In the genomic region with DNA sequence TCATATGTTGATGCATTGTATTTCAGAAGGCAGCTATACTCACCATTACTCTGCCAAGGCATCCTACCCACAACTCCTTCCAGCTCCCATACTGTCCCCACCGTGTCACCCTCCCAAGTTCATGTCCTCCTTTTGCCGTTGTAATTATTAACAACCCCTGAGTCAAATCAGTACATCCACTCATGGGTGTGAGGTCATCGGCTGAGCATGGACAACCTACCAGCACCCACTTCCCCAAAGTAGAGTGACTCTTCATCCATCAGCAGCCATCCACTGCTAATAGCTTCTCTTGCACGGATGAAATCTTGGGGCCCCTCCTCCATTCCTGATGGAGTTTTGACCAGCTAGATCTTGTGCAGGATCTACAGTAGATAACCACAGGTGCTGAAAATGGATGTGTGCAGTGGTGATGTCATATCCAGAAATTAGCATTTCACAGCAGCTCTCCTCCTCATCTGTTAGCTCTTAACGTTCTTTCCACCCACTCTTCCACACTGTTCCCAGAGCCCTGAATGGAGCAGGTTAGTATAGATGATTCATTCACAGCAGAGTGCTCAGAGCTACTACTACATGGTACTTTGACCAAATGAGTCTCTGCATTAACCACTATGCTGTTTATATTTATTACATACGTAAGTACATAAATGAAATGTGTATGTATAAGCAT, we compare ENCODE assay signal across 23 mouse cellular contexts. TPM values are rescaled to one million over a fixed set of nuclear protein-coding genes. Genes with fewer than 3 reads are reported as not detected.
DNase-seq lines count a peak whose midpoint lies in the region; ATAC-seq and TF ChIP-seq lines count a peak whose summit lies in the region.
"Had no signal": no experiment of that assay in that cellular context is flagged by ENCODE, and none has a peak within 500 bp of the region (broad histone marks: within the 10 kb centered on the region; RNA-seq: fewer than 3 reads in every experiment).

No protein-coding gene starts in this region.

- no peak overlapping the region for H3K9ac ChIP-seq in liver, postnatal 0 days (replicated peaks)
- H3K9ac ChIP-seq in liver, embryonic 12.5 days: no peak overlapping the region
- H3K9ac ChIP-seq: forebrain, postnatal 0 days; hindbrain, embryonic 13.5 days; intestine, embryonic 15.5 days had no signal

- peaks cover 11% of the 10 kb centered on the region for H3K4me1 ChIP-seq in liver, postnatal 0 days (ENCODE audit: insufficient read depth)
- H3K4me1 ChIP-seq in liver, embryonic 12.5 days: no peaks in the 10 kb centered on the region
- peaks cover 37% of the 10 kb centered on the region for H3K4me1 ChIP-seq in bone marrow macrophage, adult 2 months (ENCODE audit: control insufficient read depth, insufficient read depth, low read length)
- H3K4me1 ChIP-seq: forebrain, embryonic 10.5 days; hindbrain, embryonic 10.5 days; hindbrain, embryonic 13.5 days; intestine, embryonic 15.5 days had no signal

- H3K36me3 ChIP-seq in liver, postnatal 0 days (replicated peaks; ENCODE audit: insufficient read depth, low read length): no peaks in the 10 kb centered on the region
- H3K36me3 ChIP-seq in liver, embryonic 12.5 days: no peaks in the 10 kb centered on the region
- H3K36me3 ChIP-seq: forebrain, embryonic 10.5 days; hindbrain, embryonic 10.5 days; hindbrain, embryonic 13.5 days; intestine, embryonic 15.5 days had no signal

- TF ChIP-seq CTCF in liver, postnatal 0 days (IDR thresholded peaks at IDR 0.05; ENCODE audit: low read depth): no peak
- no peak for TF ChIP-seq CTCF in bone marrow macrophage, adult 2 months (IDR thresholded peaks at IDR 0.05; ENCODE audit: low read depth, low read length)

- 65% methylated on average over 6 of the region's 6 CpGs for WGBS in liver, postnatal 0 days (ENCODE audit: insufficient replicate concordance)
- WGBS in liver, embryonic 12.5 days (ENCODE audit: insufficient replicate concordance): 65% methylated on average over 6 of the region's 6 CpGs

- no peak overlapping the region for H3K27ac ChIP-seq in liver, postnatal 0 days (ENCODE audit: low read depth)
- H3K27ac ChIP-seq in liver, embryonic 12.5 days: no peak overlapping the region
- peak overlapping the region; percentile 28; the same call in 1 of the 2 replicates for H3K27ac ChIP-seq in bone marrow macrophage, adult 2 months (ENCODE audit: insufficient read depth, low read depth, low read length)
- H3K27ac ChIP-seq: forebrain, embryonic 10.5 days; hindbrain, embryonic 10.5 days; hindbrain, embryonic 13.5 days; intestine, embryonic 15.5 days had no signal

- peak; percentile 35 to 62 for DNase-seq in frontal cortex, adult 2 months (ENCODE audit: extremely low spot score in 1 of 2, low spot score in 1 of 2)
- DNase-seq in frontal cortex, postnatal 10 days (ENCODE audit: low spot score in 2 of 2): no peak
- no peak for DNase-seq in liver, postnatal 0 days
- peak; percentile 63 for DNase-seq in telencephalon, adult 2 months (ENCODE audit: low read depth, low spot score)
- DNase-seq in thymus, postnatal 14 days: no peak
- DNase-seq: adrenal gland, adult 2 months; adrenal gland, postnatal 14 days; B cell, adult 2 months; cerebellum, adult 18-20 months; cerebellum, adult 9-10 months; cerebellum, postnatal 14 days; forebrain, postnatal 0 days; gastrocnemius, postnatal 25 days; heart, postnatal 36 days had no signal

- TF ChIP-seq EP300 in liver, postnatal 0 days (IDR thresholded peaks at IDR 0.05; ENCODE audit: low read depth): no peak

- no peak for TF ChIP-seq POLR2A in bone marrow macrophage, adult 2 months (IDR thresholded peaks at IDR 0.05; ENCODE audit: borderline replicate concordance, low read depth, low read length)

- H3K9me3 ChIP-seq in liver, postnatal 0 days (ENCODE audit: low read length): no peaks in the 10 kb centered on the region
- no peaks in the 10 kb centered on the region; the same call in 1 of the 2 replicates for H3K9me3 ChIP-seq in liver, embryonic 12.5 days (replicated peaks)
- H3K9me3 ChIP-seq: forebrain, embryonic 10.5 days; hindbrain, embryonic 10.5 days; hindbrain, embryonic 13.5 days; intestine, embryonic 15.5 days had no signal

- ATAC-seq in liver, postnatal 0 days: peak; percentile 50; the same call in 1 of the 2 replicates
- no peak for ATAC-seq in liver, embryonic 12.5 days
- ATAC-seq: forebrain, embryonic 14.5 days; forebrain, postnatal 0 days; hindbrain, embryonic 16.5 days; intestine, embryonic 15.5 days had no signal

- H3K27me3 ChIP-seq in liver, postnatal 0 days (ENCODE audit: insufficient read depth, low read length): no peaks in the 10 kb centered on the region
- no peaks in the 10 kb centered on the region for H3K27me3 ChIP-seq in liver, embryonic 12.5 days (replicated peaks)
- H3K27me3 ChIP-seq: hindbrain, embryonic 13.5 days; intestine, embryonic 15.5 days had no signal

- no peak overlapping the region for H3K4me2 ChIP-seq in liver, postnatal 0 days (ENCODE audit: low read depth, low read length)
- no peak overlapping the region for H3K4me2 ChIP-seq in liver, embryonic 12.5 days
- H3K4me2 ChIP-seq: heart, embryonic 11.5 days; hindbrain, embryonic 13.5 days; intestine, embryonic 15.5 days had no signal

- H3K4me3 ChIP-seq in liver, postnatal 0 days (ENCODE audit: low read depth, low read length): no peak overlapping the region
- H3K4me3 ChIP-seq in liver, embryonic 12.5 days: no peak overlapping the region
- no peak overlapping the region for H3K4me3 ChIP-seq in bone marrow macrophage, adult 2 months (ENCODE audit: insufficient read depth, low read length)
- H3K4me3 ChIP-seq: forebrain, embryonic 10.5 days; hindbrain, embryonic 10.5 days; hindbrain, embryonic 13.5 days; intestine, embryonic 15.5 days had no signal

RNA-seq across cellular contexts. Expression of gene Map3k20, which starts 22.5 kb away (rescaled TPM):
- polyA plus RNA-seq in frontal cortex, adult 2 months (2012; rRNA removed): 9.0 and 9.9 TPM in 2 replicates
- 4.0 and 4.8 TPM in 2 replicates for polyA plus RNA-seq in liver, postnatal 0 days (2015; fragmentation: Nextera tagmentation; extraction: Ambion mirVana)
- 9.0 and 9.4 TPM in 2 replicates for polyA plus RNA-seq in liver, embryonic 12.5 days (2016; fragmentation: Nextera tagmentation; extraction: Ambion mirVana)
- polyA plus RNA-seq in bone marrow macrophage, adult 2 months (2012; ENCODE audit: insufficient read depth, insufficient read length, missing spikeins): 16.9 and 20.3 TPM in 2 replicates

Comparison
In these comparisons a context has a peak if more than half of its experiments do, and no peak if none do; other contexts are left out.
1. DNase-seq: peak in frontal cortex, adult 2 months (2 of 2) and telencephalon, adult 2 months (single experiment); none in frontal cortex, postnatal 10 days (0 of 2), liver, postnatal 0 days (single experiment) and thymus, postnatal 14 days (single experiment).